Mouse (Mus musculus): ENCODE results near the gene Olfr322.
"Not testable (repeated sequence)": the region's sequence is repeated elsewhere in the genome, so short reads cannot be mapped to it uniquely, and the experiment has no call there.

Olfr322 gene

GRCm38 (mm10) chr11:58658596-58658995 lies at the start of gene Olfr322:
Gene Olfr322, plus strand, starts transcription at chr11:58658782.
- no peak for DNase-seq (ENCODE audit: low spot score)

DNA sequence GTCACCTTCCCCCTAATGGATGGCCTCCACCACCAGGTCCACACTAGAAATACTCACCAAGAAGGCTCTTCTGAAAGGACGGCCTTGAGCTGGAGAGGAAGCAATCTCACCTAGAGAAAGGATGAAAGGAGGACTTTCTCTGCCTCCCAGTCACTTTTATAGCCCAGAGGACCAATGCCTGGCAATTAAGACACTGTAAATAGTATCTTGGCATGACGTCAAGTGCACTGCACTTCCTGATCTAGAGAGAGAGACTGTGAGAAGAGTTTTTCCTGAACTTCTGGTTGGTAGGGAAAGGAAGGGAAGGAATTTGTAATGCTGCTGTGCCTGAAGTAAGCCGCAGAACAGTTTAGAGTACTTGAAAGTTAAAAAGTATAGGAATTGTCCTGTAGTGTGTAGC lies 45.2 kb upstream of the Olfr322 start:
- DNase-seq (ENCODE audit: low spot score): no peak

DNA sequence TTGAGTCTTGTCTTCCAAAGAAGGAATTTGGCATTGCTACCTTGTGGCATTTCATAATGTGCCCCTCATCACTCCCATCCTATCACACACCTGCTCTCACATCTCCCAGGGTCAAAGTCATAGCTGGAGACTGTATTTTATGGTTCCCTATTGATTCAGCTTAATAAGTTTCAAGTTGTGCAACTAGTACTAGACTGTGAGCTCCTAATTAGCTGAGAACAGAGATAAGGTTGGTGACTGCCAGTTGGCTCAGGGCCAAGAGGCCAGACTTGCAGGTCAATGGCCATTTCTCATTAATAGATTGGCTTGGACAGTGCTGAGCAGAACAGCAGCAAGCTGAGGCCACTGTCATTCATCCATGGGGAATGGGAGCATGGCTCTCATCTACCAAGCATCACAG lies 44.1 kb upstream of the Olfr322 start:
- DNase-seq (ENCODE audit: low spot score): no peak

DNA sequence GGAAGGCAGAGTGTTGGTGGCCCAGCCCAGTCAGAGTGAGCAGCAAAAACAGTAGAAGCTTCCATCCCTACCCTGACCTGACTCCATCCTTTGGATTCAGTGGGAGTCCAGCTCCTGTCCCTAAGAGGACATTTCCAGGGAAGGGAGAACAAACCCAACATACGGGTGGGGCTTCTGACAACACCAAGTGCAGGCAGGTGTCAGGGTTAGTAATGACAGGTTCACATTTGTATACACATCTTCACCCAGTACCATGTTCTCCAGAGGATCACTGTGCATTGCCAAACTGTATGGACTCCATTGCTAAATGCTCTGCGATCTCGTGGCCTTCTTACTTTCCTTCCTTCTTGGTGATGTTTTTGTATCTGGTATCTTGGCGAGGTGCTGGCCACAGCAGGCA lies 42.6 kb upstream of the Olfr322 start, which contains the start of gene 2210407C18Rik:
TSS of gene 2210407C18Rik (minus strand) at position 101 of the 400 bp plus-strand sequence.
- no peak for DNase-seq (ENCODE audit: low spot score)

DNA sequence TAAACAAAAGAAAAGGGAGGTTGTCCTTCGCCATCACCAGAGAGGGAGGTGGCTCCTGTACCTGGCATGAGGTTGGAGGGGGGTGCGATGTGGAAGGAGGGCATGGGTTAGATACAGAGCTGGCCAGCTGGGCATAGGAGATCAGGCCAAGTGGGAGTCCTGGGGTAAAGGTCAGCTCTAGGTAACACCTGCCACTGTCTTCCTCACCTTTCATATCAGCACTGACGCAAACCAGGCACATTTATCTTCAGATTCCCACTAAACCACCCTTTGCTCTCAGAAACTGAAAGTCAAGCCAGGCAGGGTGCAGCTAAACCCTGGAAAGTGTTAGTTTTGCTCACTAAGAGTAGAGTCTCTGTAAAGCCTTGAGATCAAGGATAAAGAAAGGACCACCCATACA lies 40.2 kb upstream of the Olfr322 start:
- no peak for DNase-seq (ENCODE audit: low spot score)

DNA sequence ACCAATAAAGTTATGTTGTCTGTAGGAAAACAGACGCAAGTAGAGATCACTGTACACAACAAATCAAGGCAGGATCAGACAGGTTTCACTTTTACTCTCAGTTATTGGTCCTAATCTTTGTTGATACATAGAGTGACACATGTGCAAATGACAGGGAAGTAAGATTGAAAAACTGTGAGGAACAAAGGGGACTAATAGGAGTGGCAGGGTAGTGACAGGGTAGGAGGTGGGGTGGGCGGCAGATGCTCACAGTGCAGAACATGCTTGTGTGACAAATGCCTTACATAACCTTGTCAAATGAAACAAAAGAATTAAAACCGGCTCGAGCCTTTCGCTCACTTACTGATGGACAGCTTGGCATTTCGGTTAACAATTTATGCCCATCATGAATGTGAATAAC lies 39.8 kb upstream of the Olfr322 start:
- DNase-seq (ENCODE audit: low spot score): peak; percentile 7

GRCm38 (mm10) chr11:58626146-58626545 lies 32.4 kb upstream of the Olfr322 start:
- no peak for DNase-seq (ENCODE audit: low spot score)

GRCm38 (mm10) chr11:58630401-58630800 lies 28.2 kb upstream of the Olfr322 start, which contains the start of gene Olfr323:
Gene Olfr323, minus strand, starts transcription at chr11:58630501.
- no peak for DNase-seq (ENCODE audit: low spot score)

DNA sequence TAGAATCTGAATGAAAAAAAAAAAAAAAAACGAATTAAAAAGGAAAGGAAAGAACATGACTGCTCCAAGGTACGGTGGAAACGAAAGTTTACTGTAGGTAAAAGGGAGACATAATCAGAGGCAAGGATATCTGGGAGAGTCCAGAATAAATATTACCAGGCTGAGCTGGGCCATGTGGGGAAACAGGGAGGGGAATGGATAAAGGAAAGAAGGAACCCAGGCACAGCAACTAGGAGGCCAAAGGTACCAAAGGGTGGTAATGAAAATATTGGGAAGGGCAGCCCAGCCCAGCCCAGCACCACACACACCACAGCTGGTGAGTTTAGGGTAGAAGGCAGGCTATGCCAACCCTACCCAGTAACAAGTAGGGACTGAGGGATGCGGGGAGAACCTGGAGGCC lies 23.7 kb upstream of the Olfr322 start:
- DNase-seq (ENCODE audit: low spot score): no peak

- no peak for DNase-seq (ENCODE audit: low spot score)
These were observed 22.1 kb upstream of the Olfr322 start for GRCm38 (mm10) chr11:58636376-58636977.

GRCm38 (mm10) chr11:58638176-58638701 lies 20.3 kb upstream of the Olfr322 start:
- no peak for DNase-seq (ENCODE audit: low spot score)

GRCm38 (mm10) chr11:58640272-58640867 lies 18.2 kb upstream of the Olfr322 start, which contains the start of gene Trim58:
Gene Trim58, plus strand, starts transcription at chr11:58640465.
- DNase-seq (ENCODE audit: low spot score): no peak

DNA sequence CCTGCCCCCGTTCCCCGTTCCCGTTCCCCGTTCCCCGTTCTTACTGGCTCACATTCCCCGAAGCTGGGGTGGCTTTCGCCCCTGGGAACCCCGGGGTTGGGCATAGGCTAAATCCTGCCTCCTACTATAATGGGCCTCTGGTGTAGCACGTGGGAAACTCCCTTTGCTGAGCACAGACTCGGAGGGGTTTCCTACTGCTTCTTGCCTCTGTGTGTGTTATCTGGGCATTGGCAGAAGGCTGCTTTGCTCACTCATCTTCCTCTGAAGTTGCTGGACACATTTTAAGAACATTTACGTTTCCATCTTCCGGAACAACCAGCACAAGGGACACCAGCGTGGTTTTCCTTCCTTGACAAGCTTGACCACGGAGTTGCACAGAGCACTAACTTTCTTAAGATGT lies 17.5 kb upstream of the Olfr322 start:
- no peak for DNase-seq (ENCODE audit: low spot score)

- no peak for DNase-seq (ENCODE audit: low spot score)
These were observed 16.8 kb upstream of the Olfr322 start for GRCm38 (mm10) chr11:58641638-58642358.

DNA sequence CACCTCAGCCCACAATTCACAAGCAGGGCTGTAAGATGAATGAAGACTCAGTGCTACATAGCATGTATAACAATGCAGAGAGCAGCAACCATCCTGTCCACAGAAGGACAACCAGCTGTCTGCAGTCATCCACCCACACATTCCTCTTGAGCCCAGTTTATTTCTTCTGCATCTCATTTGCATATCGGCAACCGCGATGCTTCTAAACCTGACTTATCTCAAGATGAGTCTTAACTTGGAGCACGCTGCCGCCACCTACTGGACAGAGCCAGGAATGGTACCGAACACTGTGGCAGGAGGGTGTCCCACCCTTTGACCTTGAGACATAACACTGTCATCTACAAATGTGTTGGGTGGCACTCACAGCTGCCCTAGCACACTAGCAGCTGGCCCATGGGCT lies 15.2 kb upstream of the Olfr322 start:
- DNase-seq (ENCODE audit: low spot score): no peak

DNA sequence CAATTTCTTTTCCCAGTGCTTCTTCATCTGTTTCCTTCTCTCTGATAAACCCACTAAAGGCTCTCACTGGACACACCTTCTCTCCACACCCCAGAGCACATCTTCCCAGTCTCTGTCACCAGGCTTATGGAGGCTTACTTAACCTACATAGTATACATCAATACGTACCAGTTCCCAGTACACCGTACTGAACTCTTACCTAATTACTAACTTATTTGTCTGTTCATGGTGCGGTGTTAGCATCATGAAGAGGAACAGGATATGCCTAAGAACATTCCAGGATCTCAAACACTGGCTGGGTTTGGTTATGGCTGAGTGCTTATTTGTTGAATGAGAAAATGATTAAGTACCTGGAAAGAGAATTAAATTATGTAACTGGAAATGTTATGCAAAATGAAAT lies 3.4 kb upstream of the Olfr322 start:
- DNase-seq (ENCODE audit: low spot score): no peak

GRCm38 (mm10) chr11:58669252-58669651 lies 10.7 kb downstream of the Olfr322 start:
- no peak for DNase-seq (ENCODE audit: low spot score)

- DNase-seq (ENCODE audit: low spot score): no peak
These were observed 13.2 kb downstream of the Olfr322 start for GRCm38 (mm10) chr11:58671825-58672224.

DNA sequence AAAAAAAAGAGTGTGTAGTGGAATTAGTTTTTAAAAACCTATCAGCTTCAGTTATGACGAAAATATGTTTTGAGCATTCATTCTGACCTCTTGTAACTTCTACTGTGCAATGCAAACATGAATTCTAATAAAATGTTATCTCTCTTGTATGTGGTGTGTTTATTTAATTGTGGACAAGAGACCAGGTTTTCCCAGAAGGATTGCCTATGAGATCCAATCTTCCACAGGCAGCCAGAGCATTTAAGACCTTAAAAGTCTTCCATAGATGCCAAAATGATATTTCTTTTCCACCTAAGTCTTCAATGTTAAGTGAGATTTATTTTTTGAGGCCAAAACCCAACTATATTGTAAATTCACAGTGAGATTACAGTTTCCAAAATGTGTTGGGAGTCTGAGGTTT lies 22.2 kb downstream of the Olfr322 start, which contains the start of gene Olfr320:
TSS of gene Olfr320 (plus strand) at position 301 of the 400 bp plus-strand sequence.
- no peak for DNase-seq (ENCODE audit: low spot score)

- no peak for DNase-seq (ENCODE audit: low spot score)
These were observed 40.3 kb downstream of the Olfr322 start, which contains the start of gene Olfr319 for GRCm38 (mm10) chr11:58698862-58699261. Gene Olfr319, plus strand, starts transcription at chr11:58699162.

GRCm38 (mm10) chr11:58709086-58709485 lies 50.5 kb downstream of the Olfr322 start:
- DNase-seq (ENCODE audit: low spot score): no peak

DNA sequence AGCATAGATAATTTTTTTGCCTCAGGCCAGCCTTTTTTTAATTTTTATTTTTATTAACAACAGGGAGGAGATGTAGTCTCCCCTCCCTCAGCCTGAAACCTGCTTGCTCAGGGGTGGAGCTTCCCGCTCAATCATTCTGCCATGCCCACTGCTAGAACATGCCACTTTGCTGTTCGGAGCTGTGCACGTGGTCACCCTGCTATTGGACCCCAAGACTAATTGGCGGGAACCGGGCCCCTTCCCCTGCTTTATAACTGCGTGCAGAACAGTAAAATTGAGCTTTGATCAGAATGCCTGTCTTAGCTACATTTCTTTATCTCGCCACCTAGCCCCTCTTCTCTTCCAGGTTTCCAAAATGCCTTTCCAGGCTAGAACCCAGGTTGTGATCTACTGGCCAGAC lies 59.1 kb downstream of the Olfr322 start:
- DNase-seq (ENCODE audit: low spot score): not testable (repeated sequence)

Measured in left cerebral cortex, adult 11 months (tissue).